Mouse (Mus musculus) left cerebral cortex, postnatal 14 days (tissue): ENCODE results near the gene Gab1. TPM values are rescaled to one million over a fixed set of nuclear protein-coding genes. Genes with fewer than 3 reads are reported as not detected.

Experiments used
- total RNA-seq, 2 experiments: library from RNA; stranded (reverse); gene quantifications; 2 replicates each; pipeline ENCODE4 v1.2.3; 2021

The Gab1 gene
- total RNA-seq, 2 experiments from 2014 or later, result 12.3 to 14.9 TPM

Other genes with a start within 250 kb of the Gab1 start
- gene Smarca5, start 141.0 kb downstream of the Gab1 start, total RNA-seq, result 10 to 100 TPM; 44.9 to 48.4 TPM
- 10 to 100 TPM; 24.2 to 25.1 TPM for gene Usp38, start 134.4 kb upstream of the Gab1 start, total RNA-seq